Mouse (Mus musculus) stomach, postnatal 0 days (tissue): Measurements from ENCODE around the gene Fer.

Source experiments
- CTCF ChIP-seq: IDR thresholded peaks from 2 replicates; pipeline ENCODE4 v1.5.1; 2016; ENCODE audit warnings: antibody characterized with exemption, low read depth, mild to moderate bottlenecking, moderate library complexity
- EP300 ChIP-seq: optimal IDR thresholded peaks from 2 replicates; pipeline ENCODE3; 2016; ENCODE audit warnings: antibody characterized with exemption

- TF ChIP-seq CTCF (no peak), EP300 (no peak)
Observed at GRCm38 (mm10) chr17:64060529-64060928, 197.7 kb downstream of the Fer start.
